Mouse (Mus musculus): ENCODE results near the gene Ace. TPM values are rescaled to one million over a fixed set of nuclear protein-coding genes. Genes with fewer than 3 reads are reported as not detected.

Ace gene
- total and polyA plus RNA-seq, 2 experiments from 2014 or later = 8.0 to 14.3 TPM

GRCm38 (mm10) chr11:105968948-105969347, 1.2 kb downstream of the Ace start:
- Histone ChIP-seq H3K4me2 (ENCODE audit: low read depth) (peak overlapping the region; percentile 95), H3K4me1 (ENCODE audit: insufficient read depth) (peaks cover 5% of the 10 kb centered on the region; the same call in 1 of the 2 replicates), H3K36me3 (ENCODE audit: insufficient read depth) (no peaks in the 10 kb centered on the region), H3K27me3 (ENCODE audit: insufficient read depth, low read length) (no peaks in the 10 kb centered on the region; the same call in 1 of the 2 replicates), H3K4me3 (ENCODE audit: low read depth, low read length) (no peak overlapping the region), H3K9ac (no peak overlapping the region), H3K9me3 (ENCODE audit: low read length) (no peaks in the 10 kb centered on the region), H3K27ac (ENCODE audit: low read depth, low read length) (no peak overlapping the region)
- no peak for DNase-seq
- 43% methylated on average over 10 of the region's 10 CpGs for WGBS
- TF ChIP-seq CTCF (IDR thresholded peaks at IDR 0.05; ENCODE audit: low read depth) = no peak
- no peak for ATAC-seq

GRCm38 (mm10) chr11:105969516-105969915, 1.8 kb downstream of the Ace start:
- TF ChIP-seq CTCF (IDR thresholded peaks at IDR 0.05; ENCODE audit: low read depth) = peak; percentile 56
- Histone ChIP-seq H3K27ac (ENCODE audit: low read depth, low read length) (no peak overlapping the region), H3K9ac (no peak overlapping the region), H3K4me3 (ENCODE audit: low read depth, low read length) (no peak overlapping the region), H3K9me3 (ENCODE audit: low read length) (no peaks in the 10 kb centered on the region), H3K27me3 (ENCODE audit: insufficient read depth, low read length) (no peaks in the 10 kb centered on the region; the same call in 1 of the 2 replicates), H3K4me1 (ENCODE audit: insufficient read depth) (peaks cover 5% of the 10 kb centered on the region; the same call in 1 of the 2 replicates), H3K36me3 (ENCODE audit: insufficient read depth) (no peaks in the 10 kb centered on the region), H3K4me2 (ENCODE audit: low read depth) (no peak overlapping the region)
- ATAC-seq (no peak), DNase-seq (no peak)
- WGBS = 58% methylated on average over 1 of the region's 1 CpGs

DNA sequence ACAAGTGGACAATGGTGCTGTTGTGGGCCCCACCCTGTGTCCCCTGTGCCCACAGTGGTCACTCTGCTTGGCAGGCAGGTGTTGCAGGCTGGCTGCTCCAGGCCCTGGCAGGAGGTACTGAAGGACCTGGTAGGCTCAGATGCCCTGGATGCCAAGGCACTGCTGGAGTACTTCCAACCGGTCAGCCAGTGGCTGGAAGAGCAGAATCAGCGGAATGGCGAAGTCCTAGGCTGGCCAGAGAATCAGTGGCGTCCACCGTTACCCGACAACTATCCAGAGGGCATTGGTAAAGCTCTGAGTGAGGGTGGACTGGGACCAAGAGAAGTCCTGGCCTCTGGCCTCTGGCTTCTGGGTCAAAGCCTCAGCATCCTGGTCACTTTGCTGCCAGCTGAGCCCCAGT, 6.8 kb downstream of the Ace start:
- ATAC-seq (no peak), DNase-seq (no peak)
- Histone ChIP-seq H3K4me1 (ENCODE audit: insufficient read depth) (no peaks in the 10 kb centered on the region), H3K9ac (no peak overlapping the region), H3K36me3 (ENCODE audit: insufficient read depth) (no peaks in the 10 kb centered on the region), H3K9me3 (ENCODE audit: low read length) (no peaks in the 10 kb centered on the region), H3K27me3 (ENCODE audit: insufficient read depth, low read length) (no peaks in the 10 kb centered on the region), H3K27ac (ENCODE audit: low read depth, low read length) (no peak overlapping the region), H3K4me2 (ENCODE audit: low read depth) (no peak overlapping the region), H3K4me3 (ENCODE audit: low read depth, low read length) (no peak overlapping the region)
- no peak for TF ChIP-seq CTCF (IDR thresholded peaks at IDR 0.05; ENCODE audit: low read depth)
- 82% methylated on average over 6 of the region's 6 CpGs for WGBS

DNA sequence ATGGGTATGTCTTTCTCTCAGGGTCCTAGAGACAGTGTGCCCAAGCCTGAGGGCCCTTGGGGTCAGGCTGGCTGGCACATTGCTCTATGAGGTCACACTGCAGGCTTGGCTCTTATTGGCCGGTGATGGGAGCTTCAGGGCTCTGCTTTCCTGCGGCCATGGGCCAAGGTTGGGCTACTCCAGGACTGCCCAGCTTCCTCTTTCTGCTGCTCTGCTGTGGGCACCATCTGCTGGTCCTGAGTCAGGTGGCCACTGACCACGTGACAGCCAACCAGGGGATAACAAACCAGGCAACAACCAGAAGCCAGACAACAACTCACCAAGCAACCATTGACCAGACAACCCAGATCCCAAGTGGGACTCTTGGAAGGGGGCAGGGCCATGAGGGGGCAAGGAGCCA, 7.3 kb downstream of the Ace start:
- Histone ChIP-seq H3K4me1 (ENCODE audit: insufficient read depth) (no peaks in the 10 kb centered on the region), H3K27me3 (ENCODE audit: insufficient read depth, low read length) (no peaks in the 10 kb centered on the region), H3K9ac (no peak overlapping the region), H3K36me3 (ENCODE audit: insufficient read depth) (no peaks in the 10 kb centered on the region), H3K4me2 (ENCODE audit: low read depth) (no peak overlapping the region), H3K9me3 (ENCODE audit: low read length) (no peaks in the 10 kb centered on the region), H3K4me3 (ENCODE audit: low read depth, low read length) (no peak overlapping the region), H3K27ac (ENCODE audit: low read depth, low read length) (no peak overlapping the region)
- 67% methylated on average over 3 of the region's 3 CpGs for WGBS
- ATAC-seq (no peak), DNase-seq (no peak)
- TF ChIP-seq CTCF (IDR thresholded peaks at IDR 0.05; ENCODE audit: low read depth) = no peak

GRCm38 (mm10) chr11:105975636-105976035, 7.9 kb downstream of the Ace start:
- WGBS = 95% methylated on average over 5 of the region's 5 CpGs
- no peak overlapping the region for H3K9ac ChIP-seq
- H3K4me3 ChIP-seq (ENCODE audit: low read depth, low read length) = no peak overlapping the region
- no peak overlapping the region for H3K27ac ChIP-seq (ENCODE audit: low read depth, low read length)
- no peaks in the 10 kb centered on the region for H3K36me3 ChIP-seq (ENCODE audit: insufficient read depth)
- no peak for TF ChIP-seq CTCF (IDR thresholded peaks at IDR 0.05; ENCODE audit: low read depth)
- no peaks in the 10 kb centered on the region for H3K27me3 ChIP-seq (ENCODE audit: insufficient read depth, low read length)
- ATAC-seq = no peak
- no peaks in the 10 kb centered on the region for H3K9me3 ChIP-seq (ENCODE audit: low read length)
- H3K4me2 ChIP-seq (ENCODE audit: low read depth) = no peak overlapping the region
- DNase-seq = no peak
- no peaks in the 10 kb centered on the region for H3K4me1 ChIP-seq (ENCODE audit: insufficient read depth)

- Histone ChIP-seq H3K27me3 (ENCODE audit: insufficient read depth, low read length) (no peaks in the 10 kb centered on the region), H3K9me3 (ENCODE audit: low read length) (no peaks in the 10 kb centered on the region), H3K27ac (ENCODE audit: low read depth, low read length) (no peak overlapping the region), H3K9ac (no peak overlapping the region), H3K4me3 (ENCODE audit: low read depth, low read length) (no peak overlapping the region), H3K36me3 (ENCODE audit: insufficient read depth) (no peaks in the 10 kb centered on the region), H3K4me2 (ENCODE audit: low read depth) (no peak overlapping the region), H3K4me1 (ENCODE audit: insufficient read depth) (no peaks in the 10 kb centered on the region)
- DNase-seq = no peak
- TF ChIP-seq CTCF (IDR thresholded peaks at IDR 0.05; ENCODE audit: low read depth) = no peak
- 88% methylated on average over 2 of the region's 2 CpGs for WGBS
- ATAC-seq = no peak
Observed at GRCm38 (mm10) chr11:105978232-105978631, 10.5 kb downstream of the Ace start.

GRCm38 (mm10) chr11:105978634-105979033, 10.9 kb downstream of the Ace start:
- Histone ChIP-seq H3K4me2 (ENCODE audit: low read depth) (no peak overlapping the region), H3K27me3 (ENCODE audit: insufficient read depth, low read length) (no peaks in the 10 kb centered on the region), H3K36me3 (ENCODE audit: insufficient read depth) (no peaks in the 10 kb centered on the region), H3K9me3 (ENCODE audit: low read length) (no peaks in the 10 kb centered on the region), H3K4me1 (ENCODE audit: insufficient read depth) (no peaks in the 10 kb centered on the region), H3K27ac (ENCODE audit: low read depth, low read length) (no peak overlapping the region), H3K9ac (no peak overlapping the region), H3K4me3 (ENCODE audit: low read depth, low read length) (no peak overlapping the region)
- no peak for DNase-seq
- TF ChIP-seq CTCF (IDR thresholded peaks at IDR 0.05; ENCODE audit: low read depth) = no peak
- ATAC-seq = no peak
- 70% methylated on average over 5 of the region's 5 CpGs for WGBS

GRCm38 (mm10) chr11:105984452-105984851, 16.7 kb downstream of the Ace start:
- ATAC-seq (no peak), DNase-seq (no peak)
- no peak overlapping the region for H3K4me3 ChIP-seq (ENCODE audit: low read depth, low read length)
- H3K4me1 ChIP-seq (ENCODE audit: insufficient read depth) = no peaks in the 10 kb centered on the region
- no peaks in the 10 kb centered on the region for H3K36me3 ChIP-seq (ENCODE audit: insufficient read depth)
- TF ChIP-seq CTCF (IDR thresholded peaks at IDR 0.05; ENCODE audit: low read depth) = no peak
- WGBS = 56% methylated on average over 4 of the region's 4 CpGs
- no peak overlapping the region for H3K4me2 ChIP-seq (ENCODE audit: low read depth)
- H3K27ac ChIP-seq (ENCODE audit: low read depth, low read length) = no peak overlapping the region
- no peaks in the 10 kb centered on the region for H3K9me3 ChIP-seq (ENCODE audit: low read length)
- no peaks in the 10 kb centered on the region for H3K27me3 ChIP-seq (ENCODE audit: insufficient read depth, low read length)
- H3K9ac ChIP-seq = no peak overlapping the region
